Mouse (Mus musculus): ENCODE results near the gene Ceacam20.
"Not testable (repeated sequence)": the region's sequence is repeated elsewhere in the genome, so short reads cannot be mapped to it uniquely, and the experiment has no call there.

Gene Ceacam20

GRCm38 (mm10) chr7:19949996-19950395, 15.2 kb upstream of the Ceacam20 start:
- no peak for DNase-seq

GRCm38 (mm10) chr7:19950589-19950988, 14.6 kb upstream of the Ceacam20 start, which contains the start of gene Igsf23:
TSS of gene Igsf23 (minus strand) at chr7:19950756.
- DNase-seq: no peak

GRCm38 (mm10) chr7:19952320-19952986, 12.8 kb upstream of the Ceacam20 start:
- DNase-seq: peak; percentile 34

GRCm38 (mm10) chr7:19953054-19953453, 12.2 kb upstream of the Ceacam20 start:
- DNase-seq: peak; percentile 27

- DNase-seq: no peak
Observed at GRCm38 (mm10) chr7:19955861-19956260, 9.4 kb upstream of the Ceacam20 start.

- DNase-seq: peak; percentile 85
Observed at GRCm38 (mm10) chr7:19956341-19956781, 8.9 kb upstream of the Ceacam20 start.

GRCm38 (mm10) chr7:19962423-19962822, 2.8 kb upstream of the Ceacam20 start:
- no peak for DNase-seq

GRCm38 (mm10) chr7:19969106-19969505, 3.9 kb downstream of the Ceacam20 start:
- no peak for DNase-seq

GRCm38 (mm10) chr7:19969541-19970090, 4.4 kb downstream of the Ceacam20 start:
- DNase-seq: no peak

GRCm38 (mm10) chr7:19970196-19970595, 5.0 kb downstream of the Ceacam20 start:
- no peak for DNase-seq

- no peak for DNase-seq
Observed at GRCm38 (mm10) chr7:19971516-19971915, 6.3 kb downstream of the Ceacam20 start.

- DNase-seq: not testable (repeated sequence)
Observed at GRCm38 (mm10) chr7:19991165-19991564, 26.0 kb downstream of the Ceacam20 start, which contains the start of gene Nlrp9b. TSS of gene Nlrp9b (plus strand) at chr7:19991465.

GRCm38 (mm10) chr7:19996721-19997120, 31.5 kb downstream of the Ceacam20 start:
- not testable (repeated sequence) for DNase-seq

GRCm38 (mm10) chr7:20009987-20010386, 44.8 kb downstream of the Ceacam20 start:
- DNase-seq: no peak

All from retina, postnatal 1 day (tissue).